Mouse (Mus musculus): Measurements from ENCODE around the gene Fuk.
A peak's percentile ranks its signal among the peaks of the same experiment; 100 is the strongest.
"Not testable (repeated sequence)": the region's sequence is repeated elsewhere in the genome, so short reads cannot be mapped to it uniquely, and the experiment has no call there.

Fuk gene

GRCm38 (mm10) chr8:110919341-110920031, 17.2 kb upstream of the Fuk start, which contains the start of gene St3gal2:
Gene St3gal2, plus strand, starts transcription at chr8:110919922.
- DNase-seq (ENCODE audit: low read depth, low spot score) = peak; percentile 98

- DNase-seq (ENCODE audit: low read depth, low spot score) = no peak
Measured at GRCm38 (mm10) chr8:110918460-110918859, 16.2 kb upstream of the Fuk start.

GRCm38 (mm10) chr8:110918027-110918426, 15.7 kb upstream of the Fuk start:
- no peak for DNase-seq (ENCODE audit: low read depth, low spot score)

GRCm38 (mm10) chr8:110917415-110917814, 15.1 kb upstream of the Fuk start:
- DNase-seq (ENCODE audit: low read depth, low spot score) = no peak

GRCm38 (mm10) chr8:110911576-110912570, 9.6 kb upstream of the Fuk start:
- DNase-seq (ENCODE audit: low read depth, low spot score) = no peak

- DNase-seq (ENCODE audit: low read depth, low spot score) = not testable (repeated sequence)
Measured at GRCm38 (mm10) chr8:110909850-110910249, 7.6 kb upstream of the Fuk start.

- DNase-seq (ENCODE audit: low read depth, low spot score) = no peak
Measured at GRCm38 (mm10) chr8:110906682-110907081, 4.4 kb upstream of the Fuk start.

GRCm38 (mm10) chr8:110905404-110905803, 3.1 kb upstream of the Fuk start:
- no peak for DNase-seq (ENCODE audit: low read depth, low spot score)

GRCm38 (mm10) chr8:110902579-110902965, 284 bp upstream of the Fuk start:
- no peak for DNase-seq (ENCODE audit: low read depth, low spot score)

GRCm38 (mm10) chr8:110901056-110901455, 1.2 kb downstream of the Fuk start:
- no peak for DNase-seq (ENCODE audit: low read depth, low spot score)

- no peak for DNase-seq (ENCODE audit: low read depth, low spot score)
Measured at GRCm38 (mm10) chr8:110897495-110897894, 4.8 kb downstream of the Fuk start.

- no peak for DNase-seq (ENCODE audit: low read depth, low spot score)
Measured at GRCm38 (mm10) chr8:110895812-110896211, 6.5 kb downstream of the Fuk start.

- peak; percentile 32 for DNase-seq (ENCODE audit: low read depth, low spot score)
Measured at GRCm38 (mm10) chr8:110895254-110895653, 7.0 kb downstream of the Fuk start.

GRCm38 (mm10) chr8:110894851-110895250, 7.4 kb downstream of the Fuk start:
- DNase-seq (ENCODE audit: low read depth, low spot score) = peak; percentile 79

- DNase-seq (ENCODE audit: low read depth, low spot score) = no peak
Measured at GRCm38 (mm10) chr8:110892913-110893312, 9.4 kb downstream of the Fuk start.

GRCm38 (mm10) chr8:110892040-110892439, 10.2 kb downstream of the Fuk start:
- DNase-seq (ENCODE audit: low read depth, low spot score) = peak; percentile 58

GRCm38 (mm10) chr8:110889904-110890470, 12.3 kb downstream of the Fuk start:
- DNase-seq (ENCODE audit: low read depth, low spot score) = no peak

- DNase-seq (ENCODE audit: low read depth, low spot score) = no peak
Measured at GRCm38 (mm10) chr8:110888860-110889259, 13.4 kb downstream of the Fuk start.

- DNase-seq (ENCODE audit: low read depth, low spot score) = no peak
Measured at GRCm38 (mm10) chr8:110888441-110888840, 13.8 kb downstream of the Fuk start.

GRCm38 (mm10) chr8:110887551-110887950, 14.7 kb downstream of the Fuk start:
- DNase-seq (ENCODE audit: low read depth, low spot score) = no peak

- DNase-seq (ENCODE audit: low read depth, low spot score) = no peak
Measured at GRCm38 (mm10) chr8:110886634-110887033, 15.7 kb downstream of the Fuk start.

- DNase-seq (ENCODE audit: low read depth, low spot score) = no peak
Measured at GRCm38 (mm10) chr8:110883824-110884223, 18.5 kb downstream of the Fuk start.

Measured in R1 (cell line).